Mouse (Mus musculus) liver, embryonic 16.5 days (tissue): ENCODE measurements around the gene Timp4. TPM values are rescaled to one million over a fixed set of nuclear protein-coding genes. Genes with fewer than 3 reads are reported as not detected.

Experiments used
- ATAC-seq: fragments of 200-750 bp; cut with Nextera tagmentation; 2 replicates; pipeline ENCODE4 v1.8.0; 2017; ENCODE audit warnings: low read depth, mild to moderate bottlenecking, moderate number of reproducible peaks, moderate library complexity
- H3K27ac ChIP-seq: fragments of 300-500 bp; sonication (generic); 2 replicates; pipeline ENCODE4 v1.5.1; 2014; ENCODE audit warnings: mild to moderate bottlenecking, low read length
- H3K27me3 ChIP-seq: fragments of 300-500 bp; sonication (generic); 2 replicates; pipeline ENCODE4 v1.6.1; 2014; ENCODE audit warnings: low read depth, low read length, mixed read lengths; ENCODE audit not compliant: control insufficient read depth, insufficient read depth
- H3K36me3 ChIP-seq: fragments of 300-500 bp; sonication (generic); 2 replicates; pipeline ENCODE4 v1.6.1; 2014; ENCODE audit warnings: mild to moderate bottlenecking; ENCODE audit not compliant: control insufficient read depth, insufficient read depth
- H3K4me1 ChIP-seq: fragments of 300-500 bp; sonication (generic); 2 replicates; pipeline ENCODE4 v1.6.1; 2014; ENCODE audit warnings: low read depth, low read length, mixed read lengths; ENCODE audit not compliant: control insufficient read depth
- H3K4me2 ChIP-seq: fragments of 300-500 bp; sonication (generic); 2 replicates; pipeline ENCODE4 v1.6.1; 2014; ENCODE audit warnings: low read depth, low read length, mixed read lengths
- H3K4me3 ChIP-seq: fragments of 300-500 bp; sonication (generic); 2 replicates; pipeline ENCODE4 v1.5.1; 2014; ENCODE audit warnings: low read depth, mild to moderate bottlenecking, low read length
- H3K9ac ChIP-seq: fragments of 300-500 bp; sonication (generic); 2 replicates; pipeline ENCODE4 v1.6.1; 2014; ENCODE audit warnings: low read depth, low read length
- H3K9me3 ChIP-seq: fragments of 300-500 bp; sonication (generic); replicated peaks from 2 replicates; pipeline ENCODE4 v1.6.1; 2016; ENCODE audit warnings: low read length; ENCODE audit not compliant: control insufficient read depth
- WGBS: fragments of 180-500 bp; shearing (Covaris S2); extraction: QIAGEN DNeasy Blood & Tissue Kit; methylation state at CpG from one replicate; pipeline ENCODE4 v1.1.7; 2014; ENCODE audit not compliant: insufficient replicate concordance; 5-methylcytosine and 5-hydroxymethylcytosine counted together
- polyA plus RNA-seq: library from polyadenylated mRNA; unstranded; fragments of >200 nt; fragmentation: Nextera tagmentation; extraction: Ambion mirVana; gene quantifications from 2 replicates; pipeline ENCODE4 v1.2.1, GENCODE M21; 2015

Timp4 gene
- polyA plus RNA-seq, 1 experiment from 2014 or later: not detected

GRCm38 (mm10) chr6:115225519-115225918 is 26.5 kb downstream of the Timp4 start:
- Histone ChIP-seq H3K27me3 (no peaks in the 10 kb centered on the region), H3K9me3 (no peaks in the 10 kb centered on the region), H3K4me2 (no peak overlapping the region), H3K4me3 (no peak overlapping the region), H3K9ac (no peak overlapping the region), H3K36me3 (no peaks in the 10 kb centered on the region), H3K4me1 (no peaks in the 10 kb centered on the region), H3K27ac (no peak overlapping the region)
- WGBS: 43% methylated on average over 3 of the region's 3 CpGs
- ATAC-seq: no peak

GRCm38 (mm10) chr6:115221215-115221641 is 30.8 kb downstream of the Timp4 start:
- Histone ChIP-seq H3K4me3 (no peak overlapping the region), H3K27me3 (no peaks in the 10 kb centered on the region), H3K9ac (no peak overlapping the region), H3K36me3 (no peaks in the 10 kb centered on the region), H3K27ac (no peak overlapping the region), H3K4me1 (no peaks in the 10 kb centered on the region), H3K9me3 (no peaks in the 10 kb centered on the region), H3K4me2 (no peak overlapping the region)
- WGBS: 66% methylated on average over 8 of the region's 8 CpGs
- no peak for ATAC-seq

- no peak overlapping the region for H3K4me3 ChIP-seq
- H3K27ac ChIP-seq: no peak overlapping the region
- H3K4me1 ChIP-seq: no peaks in the 10 kb centered on the region
- no peak overlapping the region for H3K4me2 ChIP-seq
- no peaks in the 10 kb centered on the region for H3K36me3 ChIP-seq
- no peak overlapping the region for H3K9ac ChIP-seq
- WGBS: 36% methylated on average over 5 of the region's 5 CpGs
- H3K27me3 ChIP-seq: no peaks in the 10 kb centered on the region
- no peaks in the 10 kb centered on the region for H3K9me3 ChIP-seq
- no peak for ATAC-seq
Observed at GRCm38 (mm10) chr6:115213129-115213528, 38.9 kb downstream of the Timp4 start.

GRCm38 (mm10) chr6:115212132-115212903 is 39.7 kb downstream of the Timp4 start:
- Histone ChIP-seq H3K4me3 (no peak overlapping the region), H3K9me3 (no peaks in the 10 kb centered on the region), H3K36me3 (no peaks in the 10 kb centered on the region), H3K4me2 (no peak overlapping the region), H3K4me1 (no peaks in the 10 kb centered on the region), H3K27ac (no peak overlapping the region), H3K9ac (no peak overlapping the region), H3K27me3 (no peaks in the 10 kb centered on the region)
- WGBS: 41% methylated on average over 5 of the region's 5 CpGs
- no peak for ATAC-seq

GRCm38 (mm10) chr6:115210820-115211219 is 41.2 kb downstream of the Timp4 start:
- WGBS: 68% methylated on average over 3 of the region's 3 CpGs
- Histone ChIP-seq H3K27ac (no peak overlapping the region), H3K4me1 (no peaks in the 10 kb centered on the region), H3K4me3 (no peak overlapping the region), H3K36me3 (no peaks in the 10 kb centered on the region), H3K9ac (no peak overlapping the region), H3K27me3 (no peaks in the 10 kb centered on the region), H3K9me3 (no peaks in the 10 kb centered on the region), H3K4me2 (no peak overlapping the region)
- ATAC-seq: no peak

- Histone ChIP-seq H3K36me3 (no peaks in the 10 kb centered on the region), H3K4me3 (no peak overlapping the region), H3K9me3 (no peaks in the 10 kb centered on the region), H3K9ac (no peak overlapping the region), H3K4me1 (no peaks in the 10 kb centered on the region), H3K27me3 (no peaks in the 10 kb centered on the region), H3K4me2 (no peak overlapping the region), H3K27ac (no peak overlapping the region)
- WGBS: 38% methylated on average over 2 of the region's 2 CpGs
- ATAC-seq: no peak
Observed at GRCm38 (mm10) chr6:115210187-115210586, 41.8 kb downstream of the Timp4 start.

GRCm38 (mm10) chr6:115203029-115203428 is 49.0 kb downstream of the Timp4 start:
- Histone ChIP-seq H3K9ac (no peak overlapping the region), H3K4me3 (no peak overlapping the region), H3K9me3 (no peaks in the 10 kb centered on the region), H3K4me1 (no peaks in the 10 kb centered on the region), H3K27me3 (no peaks in the 10 kb centered on the region), H3K36me3 (no peaks in the 10 kb centered on the region), H3K27ac (no peak overlapping the region), H3K4me2 (no peak overlapping the region)
- WGBS: 51% methylated on average over 3 of the region's 3 CpGs
- ATAC-seq: no peak

- Histone ChIP-seq H3K4me2 (no peak overlapping the region), H3K4me1 (no peaks in the 10 kb centered on the region), H3K9ac (no peak overlapping the region), H3K27me3 (no peaks in the 10 kb centered on the region), H3K9me3 (no peaks in the 10 kb centered on the region), H3K4me3 (no peak overlapping the region), H3K27ac (no peak overlapping the region), H3K36me3 (no peaks in the 10 kb centered on the region)
- no peak for ATAC-seq
- WGBS: 34% methylated on average over 3 of the region's 3 CpGs
Observed at GRCm38 (mm10) chr6:115200753-115201152, 51.3 kb downstream of the Timp4 start.
